Mouse (Mus musculus): Measurements from ENCODE around the gene AA986860.

AA986860 gene

DNA sequence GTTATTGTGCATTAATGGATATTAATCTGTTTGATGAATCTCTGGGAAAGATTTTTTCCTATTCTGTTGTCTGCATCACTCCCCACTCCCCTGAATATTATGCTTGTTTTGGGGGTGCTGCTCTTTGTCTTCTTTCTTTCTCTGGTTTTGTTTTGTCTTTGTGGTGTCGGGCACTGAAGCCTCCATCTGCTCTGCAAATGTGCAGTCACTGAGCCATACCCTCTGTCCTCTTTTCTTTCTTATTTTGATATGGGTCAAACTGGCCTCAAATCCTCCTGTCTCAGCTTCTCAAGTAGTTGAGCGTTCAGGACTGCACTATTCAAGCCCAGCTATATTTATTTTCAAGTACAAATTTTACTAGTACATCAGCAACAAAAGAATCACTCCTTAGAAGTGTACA is 43.5 kb downstream of the AA986860 start:
- no peak for DNase-seq (ENCODE audit: extremely low spot score, low spot score)

- DNase-seq (ENCODE audit: extremely low spot score, low spot score), result no peak
These were observed 44.0 kb downstream of the AA986860 start for GRCm38 (mm10) chr1:130775691-130776331.

GRCm38 (mm10) chr1:130776645-130777044 is 44.9 kb downstream of the AA986860 start:
- DNase-seq (ENCODE audit: extremely low spot score, low spot score), result no peak

DNA sequence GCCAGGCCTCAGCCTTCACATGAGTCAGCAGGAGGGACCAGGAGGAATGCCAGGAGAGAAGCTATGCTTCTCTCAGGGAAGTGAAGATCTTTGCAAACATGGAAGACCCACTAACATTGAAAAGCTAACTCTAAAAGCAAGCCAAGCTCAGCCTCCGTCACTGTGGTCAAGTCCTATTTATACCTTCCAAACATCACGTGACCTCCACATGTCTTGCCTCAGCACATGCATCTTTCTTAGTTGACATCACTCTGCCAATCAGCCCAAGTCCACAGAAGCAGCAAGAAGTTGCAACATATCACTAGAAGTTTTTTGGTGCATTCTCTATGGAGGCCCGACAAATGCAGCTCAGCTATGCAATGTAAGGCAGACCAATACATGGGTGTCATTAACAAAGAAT is 48.1 kb downstream of the AA986860 start:
- no peak for DNase-seq (ENCODE audit: extremely low spot score, low spot score)

- DNase-seq (ENCODE audit: extremely low spot score, low spot score), result no peak
These were observed 52.3 kb downstream of the AA986860 start for GRCm38 (mm10) chr1:130784054-130784453.

- DNase-seq (ENCODE audit: extremely low spot score, low spot score), result no peak
These were observed 55.2 kb downstream of the AA986860 start for GRCm38 (mm10) chr1:130787001-130787400.

DNA sequence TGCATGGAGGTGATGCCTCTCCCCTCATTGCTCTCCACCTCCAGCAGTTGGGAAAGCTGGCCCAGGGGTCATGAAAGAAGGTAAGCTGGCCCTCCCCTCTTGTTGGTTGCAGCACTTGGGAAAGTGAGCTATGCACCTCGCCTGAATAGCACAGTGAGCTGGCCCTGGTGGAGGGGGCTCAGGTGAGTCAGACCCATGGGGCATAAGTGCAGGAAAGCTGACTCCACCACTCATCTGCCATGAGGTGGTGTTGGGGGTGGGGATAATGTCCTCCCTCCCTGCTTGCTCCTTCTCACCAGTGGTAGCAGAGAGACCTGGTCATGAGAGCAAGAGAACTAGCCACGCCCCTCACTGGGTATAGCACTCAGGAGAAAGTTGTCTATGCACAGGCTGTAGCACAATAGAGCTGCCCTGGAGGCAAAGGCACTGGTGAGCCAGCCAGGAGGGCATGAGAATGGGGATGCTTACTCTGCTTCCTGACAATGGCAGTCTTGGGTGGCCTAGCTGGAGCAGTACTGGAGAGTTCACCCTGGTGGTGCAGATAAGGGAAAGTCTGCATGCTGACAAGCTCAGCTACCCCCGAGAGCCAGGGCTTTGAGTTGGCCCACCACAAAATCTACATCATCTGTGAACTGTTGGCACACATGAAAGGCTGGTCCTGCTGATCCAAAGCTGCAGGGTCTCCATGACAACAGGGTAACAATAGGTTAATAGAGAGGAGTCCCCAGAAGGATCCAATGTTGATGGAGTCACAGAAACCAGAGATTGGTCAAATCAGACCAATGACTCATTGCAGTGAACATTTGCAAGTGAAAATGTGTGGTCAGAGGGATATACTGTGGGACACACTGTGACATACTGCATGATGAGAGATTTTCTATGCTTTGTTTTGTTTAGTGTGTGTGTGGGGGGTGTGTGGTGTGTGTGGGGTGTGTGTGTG is 58.0 kb downstream of the AA986860 start:
- DNase-seq (ENCODE audit: extremely low spot score, low spot score), result no peak
